Mouse (Mus musculus): ENCODE results near the gene Prkaca.
A peak's percentile ranks its signal among the peaks of the same experiment; 100 is the strongest.

DNA sequence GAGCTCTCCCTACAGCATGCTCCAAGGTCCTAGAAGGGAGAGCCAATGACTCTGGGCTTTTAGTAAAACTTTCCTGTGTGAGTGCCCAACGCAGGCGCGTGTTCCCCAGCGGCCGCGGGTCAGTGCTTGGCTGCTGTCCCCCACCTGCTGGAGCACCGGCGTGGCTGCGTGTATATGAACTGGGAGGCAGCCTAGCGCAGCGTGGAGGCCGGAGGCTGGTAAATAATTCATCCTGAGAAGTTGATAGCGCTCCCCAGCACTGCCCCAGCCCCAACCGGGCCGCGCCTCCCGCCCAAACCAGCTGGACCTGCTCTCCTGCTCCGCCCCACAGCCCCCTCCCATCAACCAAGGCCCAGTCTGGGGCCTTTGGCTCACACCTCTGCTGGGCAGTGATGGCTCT, 48.3 kb downstream of the Prkaca start, which contains the start of gene Palm3:
- TF ChIP-seq POLR2A (IDR thresholded peaks at IDR 0.05; ENCODE audit: insufficient read length, low read depth) (no peak), E2F4 (IDR thresholded peaks at IDR 0.05; ENCODE audit: insufficient read depth) (no peak), POLR2AphosphoS2 (IDR thresholded peaks at IDR 0.05; ENCODE audit: insufficient read length, low read depth) (no peak), MYOD1 (IDR thresholded peaks at IDR 0.05; ENCODE audit: control insufficient read depth in 1 of 3, insufficient read length in 2 of 3, low read depth in 2 of 3) (peak in 1 of 3 experiments; percentile 2), TCF12 (IDR thresholded peaks at IDR 0.05; ENCODE audit: insufficient read depth, poor library complexity, severe bottlenecking) (no peak), USF1 (IDR thresholded peaks at IDR 0.05; ENCODE audit: low read depth) (no peak)

All from myocyte (in vitro differentiated cells).